Mouse (Mus musculus) lung, adult 2 months (tissue): ENCODE data around the gene Nek5. TPM values are rescaled to one million over a fixed set of nuclear protein-coding genes. Genes with fewer than 3 reads are reported as not detected.

Source experiments
- DNase-seq: peaks from one replicate; pipeline ENCODE4 v3.0.0; 2022
- H3K4me1 ChIP-seq: fragments of 200-500 bp; 2 replicates; pipeline ENCODE4 v1.6.1; 2011; ENCODE audit warnings: low read length; ENCODE audit not compliant: control insufficient read depth, insufficient read depth
- H3K4me3 ChIP-seq: fragments of 200-500 bp; replicated peaks from 2 replicates; pipeline ENCODE3; 2011; ENCODE audit warnings: low read depth, mild to moderate bottlenecking, control low read depth, low read length; ENCODE audit errors: extremely low read depth
- CTCF ChIP-seq: fragments of 200-500 bp; IDR thresholded peaks from 2 replicates; pipeline ENCODE4 v1.5.1; 2011; ENCODE audit warnings: mild to moderate bottlenecking, low read length, control low read depth; ENCODE audit not compliant: insufficient read depth
- POLR2A ChIP-seq: fragments of 200-500 bp; IDR thresholded peaks from 2 replicates; pipeline ENCODE4 v1.6.1; 2011; ENCODE audit warnings: low read depth, mild to moderate bottlenecking, control low read depth, low read length, borderline replicate concordance; ENCODE audit errors: extremely low read depth
- WGBS: fragments of 180-500 bp; shearing (Covaris S2); methylation state at CpG from one replicate; pipeline ENCODE4 v1.1.7; 2018; 5-methylcytosine and 5-hydroxymethylcytosine counted together
- polyA plus RNA-seq: library from polyadenylated mRNA; depleted of rRNA; stranded (reverse); fragments of >200 nt; gene quantifications from 2 replicates; pipeline ENCODE4 v1.2.3, GENCODE M21; 2012

Nek5 gene
- polyA plus RNA-seq, 1 experiment = 4.2 TPM

- Histone ChIP-seq H3K4me1 (no peaks in the 10 kb centered on the region), H3K4me3 (no peak overlapping the region)
- WGBS = 91% methylated on average over 4 of the region's 4 CpGs
- TF ChIP-seq POLR2A = no peak
- no peak for DNase-seq
Measured at GRCm38 (mm10) chr8:22089226-22089625, 35.6 kb downstream of the Nek5 start.

- TF ChIP-seq CTCF (no peak), POLR2A (no peak)
- Histone ChIP-seq H3K4me1 (no peaks in the 10 kb centered on the region), H3K4me3 (no peak overlapping the region)
- DNase-seq = no peak
- 62% methylated on average over 9 of the region's 9 CpGs for WGBS
Measured at GRCm38 (mm10) chr8:22079313-22080007, 45.4 kb downstream of the Nek5 start.

DNA sequence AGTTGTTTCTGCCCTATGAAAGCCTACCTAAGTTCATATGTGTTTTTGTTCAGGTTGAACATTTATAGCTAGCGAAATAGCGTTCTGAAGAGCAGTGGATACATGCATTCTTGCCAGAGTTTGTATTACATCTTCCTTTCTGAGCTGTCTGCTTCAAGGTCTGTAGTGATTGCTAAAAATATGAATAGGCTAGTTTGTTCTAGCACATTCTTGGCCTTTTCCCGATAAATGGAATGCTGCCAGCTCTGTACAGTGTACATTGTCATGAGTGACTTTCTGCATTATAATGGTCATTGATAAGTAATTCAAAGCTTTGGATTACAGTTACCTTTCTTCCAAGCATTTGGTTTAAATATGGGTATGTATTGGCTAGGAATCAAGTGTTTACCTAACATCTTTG lies 63.7 kb downstream of the Nek5 start:
- no peak for DNase-seq
- no peak for TF ChIP-seq CTCF
- no peak for TF ChIP-seq POLR2A
- H3K4me3 ChIP-seq = peak overlapping the region; percentile 99
- 1% methylated on average over 3 of the region's 3 CpGs for WGBS
- no peaks in the 10 kb centered on the region for H3K4me1 ChIP-seq

DNA sequence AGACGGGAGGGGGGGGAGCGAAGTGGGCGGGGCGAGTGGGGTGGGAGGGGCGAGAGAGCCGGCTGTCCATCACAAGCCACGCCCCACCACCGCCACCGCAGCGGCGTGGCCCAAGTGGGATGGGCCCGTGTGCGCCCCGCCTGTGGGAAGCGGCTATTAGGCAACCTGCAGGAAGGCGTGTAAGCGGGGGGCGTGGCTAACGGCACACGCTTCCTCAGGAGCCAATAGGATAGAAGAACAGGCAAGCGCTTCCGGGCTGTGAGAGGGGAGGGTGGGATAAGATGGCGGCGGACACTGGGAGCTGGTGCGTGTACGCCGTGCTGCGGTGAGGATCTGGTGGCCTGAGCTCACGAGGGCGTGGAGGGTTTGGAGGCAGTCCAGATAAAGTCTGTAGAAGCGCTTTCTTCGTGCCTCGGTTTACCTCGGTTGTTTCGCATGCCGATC lies 64.4 kb downstream of the Nek5 start, which contains the start of gene Alg11:
Gene Alg11, plus strand, starts transcription at position 276 of the 444 bp plus-strand sequence.
- under 1% methylated on average over 36 of the region's 36 CpGs for WGBS
- H3K4me3 ChIP-seq = peak within 1 kb of the TSS; percentile 99
- TF ChIP-seq POLR2A (peak; percentile 99), CTCF (no peak)
- no peaks in the 10 kb centered on the region for H3K4me1 ChIP-seq
- peak; percentile 91 for DNase-seq

DNA sequence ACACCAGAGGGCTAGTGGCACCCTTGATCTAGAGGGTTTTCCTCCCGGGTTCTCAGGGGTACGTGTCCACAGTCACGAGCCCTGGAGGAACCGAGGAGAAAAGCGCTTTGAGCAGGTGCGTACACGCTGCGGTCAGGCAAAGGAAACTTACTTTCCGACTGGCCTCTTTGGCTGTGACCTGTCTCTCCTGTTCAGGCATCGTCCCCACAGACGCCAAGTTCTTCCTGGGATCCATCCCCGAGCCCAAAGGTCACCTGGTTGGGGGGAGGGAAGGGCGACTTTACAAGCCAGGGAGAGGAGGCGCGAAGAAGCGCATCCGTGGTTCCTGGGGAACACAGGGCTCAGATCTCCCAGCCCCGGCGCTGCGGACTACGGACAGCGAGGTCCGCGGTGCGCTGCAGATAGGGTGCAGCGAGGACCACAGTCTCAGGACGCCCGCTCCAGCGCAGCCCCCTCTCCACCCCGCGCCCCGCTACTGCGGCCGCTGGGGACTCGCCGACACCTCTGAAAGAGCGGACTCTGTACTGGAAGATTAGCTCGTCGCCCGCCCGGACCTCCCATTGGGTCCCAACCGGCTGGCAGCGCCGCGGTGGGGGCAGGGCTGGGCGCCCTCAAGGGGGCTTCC lies 64.9 kb downstream of the Nek5 start, which contains the start of gene Atp7b:
Gene Atp7b, minus strand, starts transcription at position 485 of the 625 bp plus-strand sequence.
- Histone ChIP-seq H3K4me3 (peak within 1 kb of the TSS; percentile 99), H3K4me1 (no peaks in the 10 kb centered on the region)
- DNase-seq = no peak
- TF ChIP-seq POLR2A (no peak), CTCF (no peak)
- under 1% methylated on average over 45 of the region's 46 CpGs for WGBS

DNA sequence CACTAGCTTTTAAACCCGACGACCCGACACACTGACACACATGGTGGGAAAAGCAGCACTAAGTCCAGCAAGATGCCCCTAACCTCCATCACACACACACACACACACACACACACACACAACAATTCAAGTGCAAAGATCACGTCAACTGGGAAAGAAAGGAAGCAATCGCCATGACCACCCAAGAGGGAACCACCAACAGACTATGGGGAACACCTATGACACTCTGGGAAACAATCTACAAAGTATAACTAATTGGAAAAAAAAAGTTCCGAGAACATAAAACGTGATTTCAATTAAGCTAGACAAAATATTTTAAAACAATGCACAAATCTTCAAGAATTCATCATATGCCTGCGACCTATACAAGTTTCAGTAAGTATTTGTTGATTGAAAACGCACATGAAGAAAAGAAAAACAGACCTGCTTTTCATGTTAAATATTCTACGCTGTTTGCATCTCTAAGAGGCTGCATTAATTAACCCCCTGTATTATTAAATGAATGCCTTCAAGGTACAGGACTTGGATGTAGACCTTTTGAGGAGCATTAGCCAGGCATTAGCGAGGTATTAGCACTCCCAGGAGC lies 65.6 kb downstream of the Nek5 start:
- 47% methylated on average over 11 of the region's 11 CpGs for WGBS
- no peaks in the 10 kb centered on the region for H3K4me1 ChIP-seq
- DNase-seq = no peak
- H3K4me3 ChIP-seq = no peak overlapping the region
- TF ChIP-seq CTCF = no peak
- TF ChIP-seq POLR2A = no peak

- 67% methylated on average over 9 of the region's 9 CpGs for WGBS
- no peak for DNase-seq
Measured at GRCm38 (mm10) chr8:22058368-22058767, 66.5 kb downstream of the Nek5 start.

GRCm38 (mm10) chr8:22056850-22057249 lies 68.0 kb downstream of the Nek5 start:
- no peak overlapping the region for H3K4me3 ChIP-seq
- WGBS = 68% methylated on average over 3 of the region's 3 CpGs
- DNase-seq = no peak
- no peak for TF ChIP-seq CTCF
- no peak for TF ChIP-seq POLR2A
- H3K4me1 ChIP-seq = no peaks in the 10 kb centered on the region

More at GRCm38 (mm10) chr8:22058368-22058767, 66.5 kb downstream of the Nek5 start:
- Histone ChIP-seq H3K4me1 (no peaks in the 10 kb centered on the region), H3K4me3 (no peak overlapping the region)
- TF ChIP-seq CTCF (no peak), POLR2A (no peak)

DNA sequence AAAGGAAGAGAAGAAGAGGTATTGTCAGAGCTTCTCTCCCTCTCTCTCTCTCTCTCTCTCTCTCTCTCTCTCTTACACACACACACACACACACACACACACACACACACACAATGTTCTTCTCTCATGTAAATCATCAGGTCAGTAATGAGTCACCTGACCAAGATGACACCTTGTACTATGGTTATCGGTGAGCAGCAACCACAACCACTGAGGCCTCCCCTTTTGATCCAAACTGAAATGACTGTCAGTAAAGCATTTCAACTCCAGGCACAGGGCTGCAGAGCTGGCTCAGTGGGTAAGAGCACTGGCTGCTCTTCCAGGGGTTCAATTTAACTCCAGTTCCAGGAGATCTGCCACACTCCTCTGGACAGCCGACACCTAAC lies 69.4 kb downstream of the Nek5 start:
- no peak overlapping the region for H3K4me3 ChIP-seq
- WGBS = 84% methylated on average over 2 of the region's 2 CpGs
- DNase-seq = no peak
- no peaks in the 10 kb centered on the region for H3K4me1 ChIP-seq
- no peak for TF ChIP-seq POLR2A
